Comparison of ENCODE assay signal across 10 mouse cellular contexts in genomic region chr5:123301780-123302521, GRCm38 (mm10). TPM values are rescaled to one million over a fixed set of nuclear protein-coding genes. Genes with fewer than 3 reads are reported as not detected.
DNase-seq lines count a peak whose midpoint lies in the region; ATAC-seq lines count a peak whose summit lies in the region.
"Had no signal": no experiment of that assay in that cellular context is flagged by ENCODE, and none has a peak within 500 bp of the region (broad histone marks: within the 10 kb centered on the region; RNA-seq: fewer than 3 reads in every experiment).

No protein-coding gene starts in this region.

- H3K27me3 ChIP-seq in heart, embryonic 11.5 days (ENCODE audit: control insufficient read depth, insufficient read depth, low read length), result peaks cover 3% of the 10 kb centered on the region; the same call in 1 of the 2 replicates
- no peaks in the 10 kb centered on the region for H3K27me3 ChIP-seq in forebrain, embryonic 15.5 days
- no peaks in the 10 kb centered on the region for H3K27me3 ChIP-seq in midbrain, embryonic 14.5 days (ENCODE audit: control insufficient read depth, insufficient read depth, low read length)

- H3K4me1 ChIP-seq in heart, embryonic 11.5 days (ENCODE audit: control insufficient read depth, insufficient read depth, low read length), result peaks cover 12% of the 10 kb centered on the region; the same call in 1 of the 2 replicates
- H3K4me1 ChIP-seq in forebrain, embryonic 15.5 days, result peaks cover 30% of the 10 kb centered on the region
- peaks cover 19% of the 10 kb centered on the region for H3K4me1 ChIP-seq in midbrain, embryonic 14.5 days (ENCODE audit: control insufficient read depth, insufficient read depth, low read length)

- H3K9ac ChIP-seq in heart, embryonic 11.5 days (ENCODE audit: low read depth, low read length), result no peak overlapping the region
- H3K9ac ChIP-seq in forebrain, embryonic 15.5 days (replicated peaks), result no peak overlapping the region
- no peak overlapping the region for H3K9ac ChIP-seq in midbrain, embryonic 14.5 days (replicated peaks; ENCODE audit: low read length)

- no peaks in the 10 kb centered on the region for H3K36me3 ChIP-seq in heart, embryonic 11.5 days (ENCODE audit: control insufficient read depth, insufficient read depth, low read length)
- H3K36me3 ChIP-seq in forebrain, embryonic 15.5 days, result no peaks in the 10 kb centered on the region
- no peaks in the 10 kb centered on the region for H3K36me3 ChIP-seq in midbrain, embryonic 14.5 days (ENCODE audit: control insufficient read depth, insufficient read depth, low read length)

- 69% methylated on average over 20 of the region's 20 CpGs for WGBS in heart, embryonic 11.5 days (ENCODE audit: insufficient replicate concordance)
- WGBS in forebrain, embryonic 15.5 days, result 16% methylated on average over 20 of the region's 20 CpGs
- WGBS in midbrain, embryonic 14.5 days, result 19% methylated on average over 20 of the region's 20 CpGs

- H3K4me2 ChIP-seq in heart, embryonic 11.5 days, result no peak overlapping the region
- no peak overlapping the region for H3K4me2 ChIP-seq in forebrain, embryonic 15.5 days (replicated peaks)
- no peak overlapping the region for H3K4me2 ChIP-seq in midbrain, embryonic 14.5 days (ENCODE audit: low read length)

- no peak overlapping the region for H3K27ac ChIP-seq in heart, embryonic 11.5 days (ENCODE audit: low read depth, low read length)
- 0 out of 2 replicates have a peak overlapping the region, but pooled peaks have one; percentile 5 for H3K27ac ChIP-seq in forebrain, embryonic 15.5 days (replicated peaks)
- H3K27ac ChIP-seq in midbrain, embryonic 14.5 days (replicated peaks; ENCODE audit: low read depth, low read length), result 0 out of 2 replicates have a peak overlapping the region, but pooled peaks have one; percentile 13

- H3K4me3 ChIP-seq in heart, embryonic 11.5 days (ENCODE audit: low read depth, low read length), result no peak overlapping the region
- H3K4me3 ChIP-seq in forebrain, embryonic 15.5 days, result no peak overlapping the region
- H3K4me3 ChIP-seq in midbrain, embryonic 14.5 days (replicated peaks; ENCODE audit: low read depth, low read length), result no peak overlapping the region

- no peak for ATAC-seq in heart, embryonic 11.5 days (replicated peaks; ENCODE audit: insufficient number of reproducible peaks, low FRiP score, low TSS enrichment)
- ATAC-seq in forebrain, embryonic 15.5 days (replicated peaks), result no peak
- no peak for ATAC-seq in midbrain, embryonic 14.5 days (ENCODE audit: low FRiP score, low TSS enrichment)

- peak; percentile 65 to 70 for DNase-seq in heart, adult 18-20 months
- DNase-seq in cerebellum, adult 9-10 months, result peak; percentile 45
- DNase-seq in midbrain, embryonic 14.5 days, result no peak
- DNase-seq in kidney, postnatal 36 days, result no peak
- no peak for DNase-seq in urinary bladder, postnatal 10 days (ENCODE audit: low spot score)
- DNase-seq in kidney, postnatal 14 days, result no peak
- DNase-seq: kidney, adult 11 months; right cerebral cortex, postnatal 4 days had no signal

- H3K9me3 ChIP-seq in heart, embryonic 11.5 days (replicated peaks; ENCODE audit: control insufficient read depth, low read length), result no peaks in the 10 kb centered on the region
- no peaks in the 10 kb centered on the region for H3K9me3 ChIP-seq in forebrain, embryonic 15.5 days
- no peaks in the 10 kb centered on the region for H3K9me3 ChIP-seq in midbrain, embryonic 14.5 days (ENCODE audit: control insufficient read depth, low read length)

RNA-seq across cellular contexts. Expression of gene Bcl7a, which starts 41.7 kb away (rescaled TPM):
- 1 to 10 TPM; 8.0 to 8.2 TPM for total RNA-seq in heart, adult 18-20 months (2021)
- 15.2 and 16.2 TPM in 2 replicates for polyA plus RNA-seq in heart, embryonic 11.5 days (2014; fragmentation: Nextera tagmentation; extraction: Ambion mirVana)
- 80.6 and 89.3 TPM in 2 replicates for polyA plus RNA-seq in forebrain, embryonic 15.5 days (2015; fragmentation: Nextera tagmentation; extraction: Ambion mirVana)
- polyA plus RNA-seq in midbrain, embryonic 14.5 days (2014; fragmentation: Nextera tagmentation; extraction: Ambion mirVana), result 42.4 and 44.0 TPM in 2 replicates

RNA-seq across cellular contexts. Expression of gene Wdr66, which starts 50.0 kb away (rescaled TPM):
- under 1 TPM; 0.62 to 0.94 TPM for total RNA-seq in heart, adult 18-20 months (2021)
- 0.32 and 0.64 TPM in 2 replicates for polyA plus RNA-seq in heart, embryonic 11.5 days (2014; fragmentation: Nextera tagmentation; extraction: Ambion mirVana)
- 2.7 TPM in 2 replicates for polyA plus RNA-seq in forebrain, embryonic 15.5 days (2015; fragmentation: Nextera tagmentation; extraction: Ambion mirVana)
- polyA plus RNA-seq in midbrain, embryonic 14.5 days (2014; fragmentation: Nextera tagmentation; extraction: Ambion mirVana), result 0.46 and 1.2 TPM in 2 replicates

Comparison
In these comparisons a context has a peak if more than half of its experiments do, and no peak if none do; other contexts are left out.
1. DNase-seq: peak in heart, adult 18-20 months (2 of 2) and cerebellum, adult 9-10 months (single experiment); none in midbrain, embryonic 14.5 days (single experiment), kidney, postnatal 36 days (0 of 2), urinary bladder, postnatal 10 days (single experiment) and kidney, postnatal 14 days (single experiment).